Mouse (Mus musculus): Measurements from ENCODE around the gene Iqgap3. TPM values are rescaled to one million over a fixed set of nuclear protein-coding genes. Genes with fewer than 3 reads are reported as not detected.

The Iqgap3 gene
- total RNA-seq, 2 experiments from 2014 or later, result 0.16 to 0.30 TPM

- no peak for DNase-seq (ENCODE audit: low spot score in 2 of 2)
Observed at GRCm38 (mm10) chr3:88090616-88091015, 8.8 kb downstream of the Iqgap3 start.

GRCm38 (mm10) chr3:88094126-88094525, 12.4 kb downstream of the Iqgap3 start:
- DNase-seq (ENCODE audit: low spot score in 2 of 2), result no peak

GRCm38 (mm10) chr3:88097666-88098065, 15.9 kb downstream of the Iqgap3 start:
- DNase-seq (ENCODE audit: low spot score in 2 of 2), result peak in 1 of 2 experiments; percentile 17

GRCm38 (mm10) chr3:88100251-88100650, 18.5 kb downstream of the Iqgap3 start:
- DNase-seq (ENCODE audit: low spot score in 2 of 2), result no peak

GRCm38 (mm10) chr3:88101736-88102135, 20.0 kb downstream of the Iqgap3 start:
- no peak for DNase-seq (ENCODE audit: low spot score in 2 of 2)

GRCm38 (mm10) chr3:88102196-88102595, 20.4 kb downstream of the Iqgap3 start:
- DNase-seq (ENCODE audit: low spot score in 2 of 2), result no peak

GRCm38 (mm10) chr3:88102611-88103010, 20.8 kb downstream of the Iqgap3 start:
- no peak for DNase-seq (ENCODE audit: low spot score in 2 of 2)

GRCm38 (mm10) chr3:88106126-88106525, 24.4 kb downstream of the Iqgap3 start:
- DNase-seq (ENCODE audit: low spot score in 2 of 2), result no peak

GRCm38 (mm10) chr3:88109126-88109525, 27.4 kb downstream of the Iqgap3 start:
- DNase-seq (ENCODE audit: low spot score in 2 of 2), result no peak

- no peak for DNase-seq (ENCODE audit: low spot score in 2 of 2)
Observed at GRCm38 (mm10) chr3:88114396-88114795, 32.6 kb downstream of the Iqgap3 start.

GRCm38 (mm10) chr3:88120117-88120651, 38.4 kb downstream of the Iqgap3 start:
- no peak for DNase-seq (ENCODE audit: low spot score in 2 of 2)

GRCm38 (mm10) chr3:88121164-88122131, 39.7 kb downstream of the Iqgap3 start:
- DNase-seq (ENCODE audit: low spot score in 2 of 2), result peak in 1 of 2 experiments; percentile 17

- DNase-seq (ENCODE audit: low spot score in 2 of 2), result no peak
Observed at GRCm38 (mm10) chr3:88125195-88125594, 43.4 kb downstream of the Iqgap3 start.

- DNase-seq (ENCODE audit: low spot score in 2 of 2), result no peak
Observed at GRCm38 (mm10) chr3:88126181-88126580, 44.4 kb downstream of the Iqgap3 start.

- DNase-seq (ENCODE audit: low spot score in 2 of 2), result no peak
Observed at GRCm38 (mm10) chr3:88127636-88128035, 45.9 kb downstream of the Iqgap3 start.

- no peak for DNase-seq (ENCODE audit: low spot score in 2 of 2)
Observed at GRCm38 (mm10) chr3:88128056-88128455, 46.3 kb downstream of the Iqgap3 start.

- DNase-seq (ENCODE audit: low spot score in 2 of 2), result no peak
Observed at GRCm38 (mm10) chr3:88129006-88129405, 47.2 kb downstream of the Iqgap3 start.

- DNase-seq (ENCODE audit: low spot score in 2 of 2), result no peak
Observed at GRCm38 (mm10) chr3:88131071-88131470, 49.3 kb downstream of the Iqgap3 start.

- no peak for DNase-seq (ENCODE audit: low spot score in 2 of 2)
Observed at GRCm38 (mm10) chr3:88132492-88132891, 50.7 kb downstream of the Iqgap3 start.

GRCm38 (mm10) chr3:88133187-88133771, 51.5 kb downstream of the Iqgap3 start:
- no peak for DNase-seq (ENCODE audit: low spot score in 2 of 2)

- no peak for DNase-seq (ENCODE audit: low spot score in 2 of 2)
Observed at GRCm38 (mm10) chr3:88136346-88136745, 54.6 kb downstream of the Iqgap3 start.

GRCm38 (mm10) chr3:88136945-88137494, 55.2 kb downstream of the Iqgap3 start:
- no peak for DNase-seq (ENCODE audit: low spot score in 2 of 2)

Measured in left cerebral cortex, adult 18-20 months (tissue).